Mouse (Mus musculus) neural tube, embryonic 14.5 days (tissue): ENCODE results near the gene Wif1. TPM values are rescaled to one million over a fixed set of nuclear protein-coding genes. Genes with fewer than 3 reads are reported as not detected.

Source experiments
- ATAC-seq: fragments of 200-750 bp; cut with Nextera tagmentation; 2 replicates; pipeline ENCODE4 v1.8.0; 2017; ENCODE audit warnings: low read depth, mild to moderate bottlenecking, moderate TSS enrichment, moderate library complexity
- H3K27ac ChIP-seq: fragments of 300-500 bp; sonication (generic); 2 replicates; pipeline ENCODE4 v1.5.1; 2014; ENCODE audit warnings: low read depth, mild to moderate bottlenecking, control low read depth, low read length, moderate library complexity, mixed read lengths
- H3K27me3 ChIP-seq: fragments of 300-500 bp; sonication (generic); 2 replicates; pipeline ENCODE4 v1.6.1; 2014; ENCODE audit warnings: low read length; ENCODE audit not compliant: control insufficient read depth, insufficient read depth
- H3K36me3 ChIP-seq: fragments of 300-500 bp; sonication (generic); 2 replicates; pipeline ENCODE4 v1.6.1; 2014; ENCODE audit warnings: low read length, mixed read lengths; ENCODE audit not compliant: control insufficient read depth, insufficient read depth
- H3K4me1 ChIP-seq: fragments of 300-500 bp; sonication (generic); 2 replicates; pipeline ENCODE4 v1.6.1; 2014; ENCODE audit warnings: low read length; ENCODE audit not compliant: control insufficient read depth, insufficient read depth
- H3K4me2 ChIP-seq: fragments of 300-500 bp; sonication (generic); 2 replicates; pipeline ENCODE4 v1.6.1; 2014; ENCODE audit warnings: mild to moderate bottlenecking, low read depth, low read length, control low read depth
- H3K4me3 ChIP-seq: fragments of 300-500 bp; sonication (generic); 2 replicates; pipeline ENCODE4 v1.5.1; 2014; ENCODE audit warnings: low read depth, low read length, control low read depth, mixed read lengths
- H3K9ac ChIP-seq: fragments of 300-500 bp; sonication (generic); replicated peaks from 2 replicates; pipeline ENCODE4 v1.6.1; 2014; ENCODE audit warnings: low read depth, mild to moderate bottlenecking, control low read depth, low read length, mixed read lengths
- H3K9me3 ChIP-seq: fragments of 300-500 bp; sonication (generic); 2 replicates; pipeline ENCODE4 v1.6.1; 2016; ENCODE audit warnings: low read length; ENCODE audit not compliant: control insufficient read depth
- WGBS: fragments of 180-500 bp; shearing (Covaris S2); extraction: QIAGEN DNeasy Blood & Tissue Kit; methylation state at CpG from one replicate; pipeline ENCODE4 v1.1.7; 2014; 5-methylcytosine and 5-hydroxymethylcytosine counted together
- polyA plus RNA-seq: library from polyadenylated mRNA; unstranded; fragments of >200 nt; fragmentation: Nextera tagmentation; extraction: Ambion mirVana; gene quantifications from 2 replicates; pipeline ENCODE4 v1.2.1, GENCODE M21; 2014

The Wif1 gene
- polyA plus RNA-seq, 1 experiment from 2014 or later, result 3.9 TPM

DNA sequence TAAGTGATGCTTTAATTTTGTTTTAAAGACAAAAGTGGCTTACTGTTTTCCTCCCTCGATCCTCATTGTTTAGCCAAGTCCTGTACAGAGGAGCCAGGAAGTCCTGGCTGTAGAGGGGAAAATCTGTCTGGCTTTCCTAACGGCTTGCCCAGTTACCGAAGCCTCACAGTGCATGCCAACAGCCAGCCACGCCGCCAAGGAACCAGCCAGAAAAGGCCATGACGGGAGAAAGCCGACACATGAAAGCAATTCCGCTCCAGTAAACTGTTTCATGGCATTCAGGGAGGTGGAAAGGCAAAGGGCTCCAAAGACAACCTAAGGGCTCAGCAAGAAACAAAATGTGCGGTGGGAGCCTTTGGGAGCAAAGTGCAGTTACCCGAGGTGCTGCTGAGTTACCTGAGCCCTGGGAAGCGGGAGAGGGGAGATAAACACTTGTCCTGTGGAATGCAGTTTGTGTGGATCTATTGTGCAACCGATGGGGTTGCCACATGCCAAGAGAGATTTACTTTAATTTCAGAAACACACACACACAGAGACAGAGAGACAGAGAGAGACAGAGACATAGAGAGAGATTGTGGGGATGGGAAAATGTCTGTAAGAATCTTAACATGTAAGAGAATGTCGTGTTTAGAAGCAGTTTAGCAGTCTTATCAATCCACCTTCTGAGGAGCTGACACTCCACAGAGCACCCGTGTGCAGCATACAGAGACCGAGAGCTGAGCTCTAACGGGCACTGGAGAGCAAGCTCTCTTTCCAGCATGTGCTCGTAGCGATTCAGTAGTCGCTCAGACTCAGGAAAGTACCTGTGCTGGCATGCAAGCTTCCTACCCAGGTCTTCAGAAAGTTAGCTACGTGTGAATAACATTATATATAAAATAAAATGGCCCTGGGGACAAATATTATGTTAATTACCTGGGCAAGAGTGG is 95.5 kb downstream of the Wif1 start:
- no peak overlapping the region for H3K9ac ChIP-seq
- WGBS, result 64% methylated on average over 20 of the region's 20 CpGs
- ATAC-seq, result no peak
- H3K9me3 ChIP-seq, result no peaks in the 10 kb centered on the region
- no peaks in the 10 kb centered on the region for H3K36me3 ChIP-seq
- H3K4me1 ChIP-seq, result no peaks in the 10 kb centered on the region
- no peak overlapping the region for H3K27ac ChIP-seq
- no peaks in the 10 kb centered on the region for H3K27me3 ChIP-seq
- H3K4me3 ChIP-seq, result no peak overlapping the region
- no peak overlapping the region for H3K4me2 ChIP-seq

Other genes starting within 250 kb of the Wif1 start
- gene Msrb3, start 134.9 kb upstream of the Wif1 start, polyA plus RNA-seq, result 0.50 and 2.0 TPM in 2 replicates
- gene Lemd3, start 54.6 kb upstream of the Wif1 start, polyA plus RNA-seq, result 6.0 and 6.5 TPM in 2 replicates